Mouse (Mus musculus): Measurements from ENCODE around the gene Wdsub1.

The Wdsub1 gene

DNA sequence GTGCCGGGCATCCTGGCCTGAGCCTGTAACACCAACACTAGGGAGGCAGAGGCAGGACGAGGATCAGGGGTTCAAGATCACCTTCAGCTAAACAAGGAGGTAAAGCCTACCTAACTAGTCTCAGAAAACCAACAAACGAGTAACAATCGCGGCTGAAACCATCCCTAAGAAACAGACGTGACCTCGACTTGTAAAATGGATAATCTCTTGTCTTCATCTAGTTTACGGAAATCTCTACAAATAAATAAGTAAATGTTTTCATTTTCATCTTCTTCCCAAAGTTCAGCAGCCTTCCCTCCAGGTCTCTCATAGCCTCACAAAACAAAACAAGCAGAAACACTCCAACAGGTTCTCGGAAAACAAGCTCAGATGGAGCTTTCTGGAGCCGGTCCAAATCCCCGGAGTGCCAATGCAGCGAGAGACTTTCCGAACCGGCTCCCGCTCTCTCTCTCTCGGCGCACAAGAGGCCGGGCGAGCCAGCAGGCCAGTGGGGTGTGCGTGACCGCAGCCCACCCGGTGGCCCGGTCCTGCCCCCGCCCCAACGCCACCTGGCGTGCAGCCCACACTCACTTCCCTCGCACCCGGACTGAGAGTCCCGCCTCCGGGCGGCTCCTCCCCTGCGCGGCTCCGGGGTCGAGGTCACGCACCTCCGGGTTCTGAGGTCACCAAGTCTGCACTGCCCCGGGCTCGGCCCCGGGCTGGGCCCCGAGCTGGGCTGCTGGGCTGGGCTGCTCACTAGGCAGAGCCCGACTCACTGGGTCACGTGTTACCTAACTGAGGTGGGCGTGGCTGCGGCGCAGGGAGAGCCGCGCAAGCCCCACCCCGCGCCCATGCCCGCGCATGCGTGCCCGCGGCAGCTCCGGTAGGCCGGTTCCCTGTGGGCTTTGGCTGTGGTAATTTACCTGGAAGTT lies at the start of gene Wdsub1:
Gene Wdsub1 (minus strand): TSS at position 761 of the 911 bp plus-strand sequence.
- TF ChIP-seq GATA4 (IDR thresholded peaks at IDR 0.05; ENCODE audit: insufficient replicate concordance, low read length): no peak

DNA sequence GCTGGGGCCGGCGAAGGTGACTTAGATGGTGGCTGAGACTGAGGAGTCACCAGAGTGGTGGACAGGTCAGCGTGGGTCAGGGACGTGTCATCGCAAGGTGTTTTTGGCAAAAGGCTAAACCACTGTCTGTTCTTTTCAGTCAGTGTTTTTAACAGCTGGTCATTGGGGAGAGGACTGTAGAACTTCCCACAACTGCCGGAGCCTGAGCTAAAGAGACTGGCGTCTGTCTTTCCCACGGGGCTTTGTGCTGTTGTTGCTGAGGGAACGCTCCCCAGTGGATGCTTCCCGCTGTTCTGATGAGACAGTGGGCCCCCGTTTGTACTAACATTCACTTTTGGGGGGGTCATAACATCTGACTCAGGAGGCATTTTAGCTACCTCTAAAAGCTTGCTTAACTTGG lies 31.2 kb upstream of the Wdsub1 start:
- no peak for TF ChIP-seq GATA4 (IDR thresholded peaks at IDR 0.05; ENCODE audit: insufficient replicate concordance, low read length)

DNA sequence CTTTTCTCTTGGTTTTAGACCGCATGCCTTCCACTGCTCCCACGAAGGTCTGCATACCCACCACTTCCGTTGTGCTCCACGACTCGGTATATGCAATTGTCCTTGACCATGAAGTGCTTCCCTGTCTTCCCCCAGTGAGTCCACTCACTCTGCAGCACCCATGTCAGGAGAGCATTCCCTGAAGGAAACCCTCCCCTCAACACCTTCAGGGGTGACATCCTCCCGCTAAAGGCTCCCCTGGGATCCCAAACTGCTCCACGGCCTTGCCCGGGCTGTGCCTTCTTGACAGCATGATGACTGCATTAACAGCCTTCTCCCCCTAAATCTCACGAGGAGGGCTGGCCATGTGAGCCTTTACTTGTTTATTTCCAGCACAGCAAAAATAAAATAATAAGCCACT lies 25.7 kb upstream of the Wdsub1 start:
- TF ChIP-seq GATA4 (IDR thresholded peaks at IDR 0.05; ENCODE audit: insufficient replicate concordance, low read length): no peak

DNA sequence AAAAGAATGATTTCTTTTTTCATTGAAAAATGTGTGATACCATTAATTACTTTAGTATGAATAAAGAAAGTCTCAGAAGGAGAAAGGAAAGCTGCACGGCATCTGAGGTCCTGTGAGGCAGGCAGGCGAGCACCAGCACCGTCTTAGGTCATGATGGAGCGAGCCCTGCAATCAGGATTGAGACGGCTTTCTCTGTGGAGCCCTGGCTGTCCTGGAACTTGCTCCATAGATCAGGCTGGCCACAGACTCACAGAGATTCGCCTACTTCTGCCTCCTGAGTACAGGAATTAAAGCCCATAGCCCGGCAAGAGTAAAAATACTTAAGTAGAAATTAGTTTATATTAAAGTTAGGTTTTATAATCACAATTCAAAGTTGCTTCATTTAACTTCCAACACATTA lies 21.6 kb upstream of the Wdsub1 start:
- no peak for TF ChIP-seq GATA4 (IDR thresholded peaks at IDR 0.05; ENCODE audit: insufficient replicate concordance, low read length)

DNA sequence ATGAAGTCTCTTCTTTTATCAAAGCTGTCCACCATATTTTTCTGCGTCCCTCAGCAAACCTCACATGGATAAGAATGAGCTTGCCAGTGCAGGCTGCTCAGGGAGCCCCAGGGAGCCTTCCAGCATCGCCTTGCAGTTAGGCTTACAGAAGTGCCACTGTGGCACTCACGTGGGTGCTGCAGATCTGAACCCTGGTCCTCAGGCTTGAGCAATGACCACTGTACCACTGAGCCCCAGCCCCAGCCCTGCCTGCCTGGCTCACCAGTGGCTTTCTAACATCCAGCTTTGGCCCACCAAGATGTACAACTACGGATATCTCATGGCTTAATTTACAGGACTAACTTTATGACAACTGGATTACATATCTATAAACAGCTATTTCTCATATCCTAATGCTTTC lies 16.3 kb upstream of the Wdsub1 start:
- no peak for TF ChIP-seq GATA4 (IDR thresholded peaks at IDR 0.05; ENCODE audit: insufficient replicate concordance, low read length)

DNA sequence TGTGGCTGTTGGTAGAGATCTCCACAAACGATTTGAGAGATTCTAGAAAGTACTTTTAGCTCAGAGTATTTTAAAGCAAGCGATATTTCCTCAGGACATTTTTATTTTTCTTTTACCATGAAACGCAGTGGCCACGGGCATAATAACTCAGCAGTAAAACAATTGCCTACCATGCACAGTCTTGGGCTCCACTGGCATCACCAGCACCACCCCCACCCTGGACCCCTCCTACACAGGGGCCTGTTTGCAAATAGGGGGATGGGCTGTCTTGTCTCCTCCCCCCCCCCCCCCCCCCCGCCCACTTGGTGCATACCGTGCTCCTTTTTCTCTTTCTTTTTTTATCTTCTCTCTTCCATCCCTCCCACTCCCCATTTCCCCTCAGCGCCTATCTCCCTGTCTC lies 15.7 kb upstream of the Wdsub1 start:
- TF ChIP-seq GATA4 (IDR thresholded peaks at IDR 0.05; ENCODE audit: insufficient replicate concordance, low read length): no peak

DNA sequence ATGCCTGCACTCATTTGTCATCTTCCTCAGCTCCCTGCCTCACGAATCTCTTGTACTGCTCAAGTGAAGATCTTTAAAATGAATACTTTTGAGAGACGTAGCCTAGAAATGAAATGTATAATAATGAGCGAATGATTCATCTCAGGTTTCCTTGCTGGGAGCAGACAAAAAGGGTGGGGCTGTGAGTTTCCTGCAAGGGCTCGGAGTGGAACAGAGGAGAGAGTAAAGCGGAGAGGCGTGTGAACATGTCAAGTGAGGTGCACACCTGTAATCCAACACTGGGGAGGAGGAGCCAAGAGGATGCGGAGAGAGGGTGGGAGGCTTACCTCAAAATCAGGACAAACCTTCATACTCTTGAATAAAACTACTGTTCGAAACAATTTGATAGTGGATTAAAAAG lies 14.4 kb upstream of the Wdsub1 start:
- no peak for TF ChIP-seq GATA4 (IDR thresholded peaks at IDR 0.05; ENCODE audit: insufficient replicate concordance, low read length)

DNA sequence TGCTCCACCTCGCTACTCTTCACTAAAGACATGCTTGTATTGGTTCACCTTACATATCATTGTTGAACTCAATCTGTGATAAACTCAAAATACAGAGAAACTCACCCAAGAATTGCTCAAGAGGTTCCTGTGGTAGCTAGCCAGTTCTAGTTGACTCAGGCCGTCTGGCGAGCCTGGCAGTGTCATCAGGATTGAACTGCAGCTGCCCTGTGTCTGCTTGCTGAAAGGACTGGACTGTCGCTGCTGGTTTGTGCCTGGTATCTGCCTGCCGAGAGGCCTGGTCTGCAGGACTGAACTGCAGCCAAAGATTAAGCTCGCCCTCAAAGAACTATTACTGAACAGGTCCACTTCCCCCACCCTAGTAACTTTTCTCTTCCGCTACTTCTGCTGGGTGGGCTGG lies 14.0 kb upstream of the Wdsub1 start:
- TF ChIP-seq GATA4 (IDR thresholded peaks at IDR 0.05; ENCODE audit: insufficient replicate concordance, low read length): no peak

DNA sequence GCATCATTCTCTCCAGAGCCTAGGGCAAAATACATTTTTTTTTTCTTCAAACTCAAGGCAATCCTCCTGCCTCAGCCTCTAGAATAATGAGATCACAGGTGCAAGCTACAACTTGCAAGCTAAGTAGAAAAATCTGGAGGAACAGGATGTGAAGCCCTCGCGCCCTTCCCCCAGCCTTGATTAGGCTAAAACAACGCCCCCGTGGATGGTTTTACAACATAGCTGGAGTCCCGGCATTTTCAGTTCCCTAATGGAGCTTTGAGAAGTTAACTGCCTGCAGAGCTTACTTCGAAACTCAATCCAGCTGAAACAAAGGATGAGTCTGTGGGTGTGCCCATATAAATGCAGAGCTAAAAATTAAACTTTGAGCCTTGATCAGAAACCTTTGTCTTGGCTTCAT lies 7.3 kb upstream of the Wdsub1 start:
- no peak for TF ChIP-seq GATA4 (IDR thresholded peaks at IDR 0.05; ENCODE audit: insufficient replicate concordance, low read length)

DNA sequence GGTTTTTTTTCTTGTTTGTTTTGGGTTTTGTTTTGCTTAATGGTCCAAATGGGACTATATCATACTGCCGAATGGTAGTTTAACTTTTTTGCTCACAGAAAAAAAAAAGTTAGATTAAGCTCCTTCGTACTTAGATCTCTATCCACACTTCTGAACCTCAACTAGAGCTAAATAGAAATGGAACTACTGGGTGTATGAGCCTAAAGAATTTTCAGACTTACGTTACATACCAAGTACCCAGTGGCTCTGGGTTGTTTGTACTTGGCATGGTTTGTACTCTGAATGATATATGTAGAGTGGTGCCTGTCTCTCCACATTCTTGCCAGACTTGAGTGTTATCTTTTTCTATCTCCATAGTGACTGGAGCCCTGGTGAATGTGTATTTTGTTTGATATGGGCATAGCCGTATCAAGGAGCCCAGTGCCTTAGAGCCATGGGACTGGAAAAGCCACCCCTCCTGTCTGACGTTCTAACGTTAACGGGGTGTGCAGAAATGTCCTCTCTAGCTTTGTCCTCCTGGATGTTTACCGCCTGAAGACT lies 421 bp upstream of the Wdsub1 start:
- TF ChIP-seq GATA4 (IDR thresholded peaks at IDR 0.05; ENCODE audit: insufficient replicate concordance, low read length): no peak

DNA sequence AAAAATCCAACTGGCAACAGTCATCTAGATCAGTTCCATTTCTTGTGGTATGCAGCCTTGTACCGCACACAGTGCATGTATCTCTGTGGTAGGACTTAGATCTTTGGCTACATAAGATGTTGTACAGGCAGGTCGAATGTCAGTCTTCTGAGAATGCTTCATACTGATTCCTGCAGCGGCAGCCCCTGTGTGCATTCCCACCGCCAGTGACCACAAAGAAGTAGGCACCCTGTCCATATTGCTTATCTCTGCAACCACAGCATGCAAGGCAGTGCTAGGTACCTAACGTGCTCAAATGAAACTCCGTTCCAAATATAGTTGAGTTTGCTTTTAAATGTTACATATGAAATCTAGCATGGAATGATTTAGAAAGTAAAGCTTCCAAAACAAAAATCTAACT lies 987 bp downstream of the Wdsub1 start:
- no peak for TF ChIP-seq GATA4 (IDR thresholded peaks at IDR 0.05; ENCODE audit: insufficient replicate concordance, low read length)

DNA sequence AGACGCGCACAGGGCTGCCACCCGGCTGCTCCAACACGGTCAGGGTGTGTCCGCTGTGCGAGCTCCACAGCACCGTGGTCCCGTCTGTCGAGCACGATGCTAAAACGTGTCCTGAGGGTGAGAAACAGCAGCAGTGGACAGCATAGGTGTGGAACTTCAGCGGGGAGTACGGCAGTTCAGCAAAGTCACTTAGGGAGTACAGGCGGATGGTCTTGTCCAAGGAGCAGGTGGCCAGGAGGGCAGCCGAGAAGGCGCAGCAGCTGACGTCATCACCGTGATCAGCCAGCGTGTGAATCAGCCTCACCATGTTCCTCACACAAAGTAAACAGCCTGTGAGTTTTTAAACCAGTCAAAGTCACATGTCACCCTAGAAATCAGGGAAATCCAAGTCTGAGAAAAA lies 4.2 kb downstream of the Wdsub1 start:
- no peak for TF ChIP-seq GATA4 (IDR thresholded peaks at IDR 0.05; ENCODE audit: insufficient replicate concordance, low read length)

DNA sequence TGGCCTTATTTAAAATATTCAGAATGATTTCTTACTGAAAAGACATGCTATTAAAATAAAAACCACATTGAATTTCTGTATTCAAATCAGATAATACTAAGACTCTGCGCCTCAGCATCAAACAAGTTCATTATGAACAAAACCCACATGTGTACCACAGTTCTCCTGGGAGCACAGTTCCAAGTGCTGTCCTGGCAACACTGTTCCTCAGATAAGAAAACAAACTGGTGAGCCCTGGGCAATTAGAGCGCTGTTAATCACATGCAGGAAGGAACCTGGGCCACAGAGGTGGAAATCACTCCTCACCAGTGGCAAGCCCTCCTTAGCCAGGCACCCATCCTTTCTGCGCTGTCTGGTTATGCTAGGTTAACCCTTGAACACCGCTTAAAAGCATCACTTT lies 5.1 kb downstream of the Wdsub1 start:
- TF ChIP-seq GATA4 (IDR thresholded peaks at IDR 0.05; ENCODE audit: insufficient replicate concordance, low read length): no peak

DNA sequence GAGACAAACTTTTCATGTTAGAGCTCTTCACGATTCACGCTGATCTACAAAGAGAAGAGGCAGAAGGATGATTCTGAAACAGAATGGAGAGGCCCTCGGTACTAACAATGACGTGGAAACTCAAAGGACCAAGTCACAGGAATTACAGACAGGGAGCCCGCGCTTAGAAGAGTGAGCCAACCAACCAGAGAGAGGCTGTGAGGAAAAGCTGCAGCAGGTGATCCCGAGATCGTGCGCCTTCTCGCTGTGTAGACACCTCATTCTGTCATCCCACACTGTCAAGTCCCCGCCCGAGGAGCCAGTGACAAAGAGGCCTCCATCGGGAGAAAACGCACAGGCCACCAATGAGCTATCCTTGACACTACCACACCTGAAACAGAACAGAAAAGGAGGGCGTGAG lies 5.9 kb downstream of the Wdsub1 start:
- TF ChIP-seq GATA4 (IDR thresholded peaks at IDR 0.05; ENCODE audit: insufficient replicate concordance, low read length): no peak

DNA sequence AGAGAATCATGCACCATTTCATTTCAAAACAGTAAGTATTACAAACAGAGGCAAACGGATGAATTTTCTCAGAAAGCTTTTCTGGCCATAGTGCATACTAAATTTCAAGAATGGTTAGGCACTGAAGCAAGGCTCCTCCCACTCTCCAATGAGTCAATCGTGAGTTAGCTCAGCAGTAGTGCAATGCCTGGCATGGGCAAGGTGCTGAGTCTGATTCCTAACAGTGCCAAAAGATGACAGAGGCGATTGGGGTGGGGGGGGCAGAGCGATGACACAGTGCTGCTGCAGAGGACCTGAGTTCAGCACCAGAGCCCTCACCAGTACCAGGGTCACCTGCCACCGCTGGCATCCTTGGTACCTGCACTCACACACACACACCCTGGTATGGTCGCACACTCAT lies 11.9 kb downstream of the Wdsub1 start:
- TF ChIP-seq GATA4 (IDR thresholded peaks at IDR 0.05; ENCODE audit: insufficient replicate concordance, low read length): no peak

DNA sequence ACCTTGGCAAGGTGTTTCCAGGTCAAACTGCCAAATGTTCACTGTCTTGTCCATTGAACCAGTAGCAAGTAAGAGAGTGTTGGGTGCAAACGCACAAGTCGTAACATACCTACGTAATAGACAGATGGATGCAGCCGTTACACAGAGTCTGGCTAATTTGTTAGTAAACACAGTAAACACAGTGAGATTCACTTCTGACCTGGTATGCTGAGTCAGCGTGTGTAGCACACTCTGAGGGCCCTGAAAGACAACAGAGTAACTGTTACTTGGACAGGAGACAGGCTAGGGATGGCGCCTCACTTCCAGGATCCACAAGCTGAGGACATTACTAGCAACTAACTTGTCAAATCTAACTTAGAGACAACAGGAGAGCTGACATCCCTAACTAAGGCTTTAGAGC lies 19.8 kb downstream of the Wdsub1 start:
- no peak for TF ChIP-seq GATA4 (IDR thresholded peaks at IDR 0.05; ENCODE audit: insufficient replicate concordance, low read length)

DNA sequence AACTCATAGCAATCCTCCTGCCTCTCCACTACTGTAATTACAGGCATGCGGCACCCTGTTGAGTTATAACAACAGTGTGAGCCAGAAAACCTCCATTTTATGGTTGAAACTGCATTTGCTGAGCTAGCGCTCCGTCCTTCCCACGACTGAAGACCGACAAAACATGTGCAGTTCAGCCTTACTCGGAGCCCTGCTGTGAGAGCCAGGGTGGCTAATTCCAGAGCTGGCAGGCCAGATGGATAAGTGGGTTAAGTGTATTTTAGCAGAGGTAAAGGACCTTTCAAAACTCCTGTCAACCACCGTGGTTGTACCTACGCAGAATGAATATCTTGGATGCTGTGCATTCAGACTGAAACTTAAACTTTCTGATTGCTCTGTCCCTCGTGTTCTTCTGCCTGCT lies 28.0 kb downstream of the Wdsub1 start:
- no peak for TF ChIP-seq GATA4 (IDR thresholded peaks at IDR 0.05; ENCODE audit: insufficient replicate concordance, low read length)

All from liver, adult (tissue).